Mouse (Mus musculus) lung, postnatal 14 days (tissue): ENCODE data around the gene Tmem50b.

ENCODE experiments used
- DNase-seq: peaks from one replicate; pipeline ENCODE4 v3.0.0; 2021

Gene Tmem50b

DNA sequence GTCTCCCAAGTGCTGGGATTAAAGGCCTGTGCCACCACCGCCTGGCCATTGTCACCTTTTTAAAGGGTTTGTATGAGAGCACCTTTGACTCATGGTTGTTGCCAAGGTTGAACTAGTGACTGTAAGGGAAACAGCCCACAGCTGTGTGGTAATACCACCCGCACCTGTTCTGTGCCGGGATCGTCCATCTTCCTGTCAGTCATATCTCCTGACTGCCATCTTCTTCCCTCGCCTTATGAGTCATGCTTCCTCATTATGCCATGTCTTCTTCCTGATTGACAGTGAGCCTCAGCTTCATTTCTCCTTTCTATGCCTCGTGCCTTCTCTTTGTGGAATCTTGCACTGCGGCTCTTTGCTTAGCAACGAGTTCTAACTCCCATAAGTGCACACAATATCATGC, 9.4 kb upstream of the Tmem50b start:
- DNase-seq = no peak

DNA sequence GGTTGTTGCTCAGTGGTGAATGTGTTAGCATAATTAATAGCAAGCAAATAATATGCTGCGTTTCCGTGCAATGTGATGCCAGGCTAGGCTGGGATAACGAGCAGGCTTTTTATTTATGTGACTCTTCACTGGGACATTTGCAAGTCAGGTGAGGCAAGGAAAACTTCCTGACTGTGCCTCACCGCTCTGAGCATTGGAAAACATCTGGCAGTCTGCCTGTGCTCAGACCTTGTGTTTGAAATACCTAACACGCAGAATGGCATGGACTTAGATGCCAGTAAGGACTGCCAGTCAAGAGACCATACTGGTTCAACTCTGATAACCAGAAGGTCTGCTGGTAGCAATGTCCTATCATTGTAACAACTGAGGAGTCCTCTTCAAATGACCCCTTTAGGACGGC, 7.6 kb upstream of the Tmem50b start:
- no peak for DNase-seq

DNA sequence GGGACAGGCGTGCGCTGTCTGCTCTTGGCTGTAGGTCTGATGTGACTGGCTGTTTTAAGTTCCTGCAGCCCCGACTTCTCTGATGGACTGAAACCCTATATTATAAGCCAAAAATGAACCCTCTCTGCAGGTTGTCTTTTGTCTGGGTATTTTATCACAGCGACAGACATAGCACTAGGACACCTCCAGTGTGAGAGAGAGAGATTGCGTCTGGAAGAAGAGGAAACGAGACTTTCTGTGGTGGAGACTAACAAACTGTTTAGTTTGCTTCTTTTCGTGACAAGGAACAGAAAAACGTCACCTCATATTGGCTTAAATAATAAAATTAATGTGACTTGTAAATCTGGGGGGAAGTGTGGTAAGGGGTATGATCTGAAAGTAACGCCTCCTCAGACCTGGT, 4.1 kb upstream of the Tmem50b start:
- DNase-seq = no peak

DNA sequence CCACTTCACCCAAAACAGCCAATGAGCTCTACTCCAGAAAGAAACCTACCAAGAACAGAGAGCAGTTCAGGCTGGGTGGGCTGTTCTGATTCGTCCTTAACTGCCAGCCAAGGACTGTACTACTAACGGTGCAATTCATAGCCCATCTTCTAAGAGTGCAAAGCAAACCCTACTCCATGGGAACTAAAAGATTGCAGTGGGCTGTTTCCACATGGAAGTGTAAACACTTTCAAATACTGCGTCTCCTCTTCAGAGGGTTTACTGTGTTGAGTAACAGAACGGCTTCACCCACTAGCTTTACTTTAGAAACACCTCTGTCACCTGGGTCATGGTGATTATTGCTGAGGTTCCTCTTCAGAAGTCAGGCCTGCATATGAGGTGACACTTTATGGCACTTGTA, 3.5 kb upstream of the Tmem50b start:
- DNase-seq = no peak

DNA sequence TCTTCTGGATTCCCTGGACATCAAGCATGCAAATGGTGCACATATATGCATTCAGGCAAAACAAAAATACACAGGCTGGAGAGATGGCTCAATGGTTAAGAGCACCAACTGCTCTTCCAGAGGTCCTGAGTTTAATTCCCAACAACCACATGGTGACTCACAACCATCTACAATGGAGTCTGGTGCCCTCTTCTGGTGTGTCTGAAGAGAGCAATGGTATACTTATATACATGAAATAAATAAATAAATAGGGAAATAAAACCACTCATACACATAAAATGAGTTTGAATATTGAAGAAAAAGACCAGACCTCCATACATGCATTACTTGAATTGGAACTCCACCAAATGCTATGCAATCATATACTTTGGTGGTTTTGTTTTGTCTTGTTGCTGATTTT, 1.6 kb upstream of the Tmem50b start:
- no peak for DNase-seq

DNA sequence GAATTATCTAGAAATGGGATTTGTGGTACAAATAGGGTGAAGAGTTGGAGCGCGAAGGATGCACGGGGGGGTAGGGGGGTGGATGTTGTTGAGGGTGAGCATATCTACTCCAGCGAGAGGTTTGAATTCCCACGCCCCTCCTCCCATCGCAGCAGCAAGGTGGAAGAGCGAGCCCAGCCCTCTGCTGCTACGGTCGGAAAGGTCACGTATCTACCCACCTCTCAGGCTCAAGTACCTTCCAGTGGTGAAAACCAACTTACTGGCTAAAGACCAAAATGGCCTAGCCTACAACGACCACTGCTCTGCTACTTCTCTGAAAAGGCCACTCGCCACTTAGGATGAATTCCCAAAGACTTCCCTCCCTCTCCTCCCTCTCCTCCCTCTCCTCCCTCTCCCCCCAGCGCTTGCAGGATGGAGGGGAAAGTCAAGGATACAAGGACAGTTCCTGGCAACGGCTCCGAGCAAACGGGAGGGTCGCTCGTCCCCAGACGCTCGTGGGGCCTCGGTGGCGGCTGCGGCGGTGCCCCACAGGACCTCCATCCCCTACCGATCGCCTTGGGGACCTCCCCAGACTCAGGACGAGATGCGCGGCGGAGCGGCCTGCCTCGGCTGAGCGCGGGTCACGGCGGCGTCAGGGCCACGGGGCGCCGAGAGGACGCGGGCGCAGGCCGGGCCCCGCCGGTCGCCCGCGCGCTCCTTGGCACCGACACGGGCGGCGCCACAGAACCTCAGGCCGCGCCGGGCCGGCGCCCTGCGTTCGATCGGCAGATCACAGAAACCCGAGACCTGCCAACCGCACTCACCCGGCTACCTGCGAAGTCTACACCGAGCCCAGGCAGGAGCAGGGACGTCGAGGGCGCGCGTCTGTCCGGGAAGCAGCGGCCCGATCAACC, 575 bp downstream of the Tmem50b start:
- DNase-seq = peak; percentile 30

DNA sequence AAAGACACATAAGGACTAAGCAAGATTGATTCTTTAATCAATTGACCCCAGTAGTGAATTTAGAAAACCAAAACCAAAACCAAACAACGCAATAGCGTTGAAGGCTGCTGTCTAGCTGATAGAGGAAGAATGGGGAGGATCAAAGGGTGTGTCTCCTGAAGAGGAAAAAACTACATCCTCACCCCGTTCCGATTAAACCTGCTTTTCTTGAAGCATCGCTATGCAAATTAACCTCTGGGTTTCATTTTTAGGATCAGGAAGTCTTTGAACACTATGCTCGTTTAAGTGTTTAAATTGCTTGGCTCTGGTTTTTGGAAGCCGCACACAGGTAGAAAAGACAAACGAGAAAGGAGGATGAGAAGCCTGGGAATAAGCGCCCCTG, 1.2 kb downstream of the Tmem50b start:
- DNase-seq = no peak

DNA sequence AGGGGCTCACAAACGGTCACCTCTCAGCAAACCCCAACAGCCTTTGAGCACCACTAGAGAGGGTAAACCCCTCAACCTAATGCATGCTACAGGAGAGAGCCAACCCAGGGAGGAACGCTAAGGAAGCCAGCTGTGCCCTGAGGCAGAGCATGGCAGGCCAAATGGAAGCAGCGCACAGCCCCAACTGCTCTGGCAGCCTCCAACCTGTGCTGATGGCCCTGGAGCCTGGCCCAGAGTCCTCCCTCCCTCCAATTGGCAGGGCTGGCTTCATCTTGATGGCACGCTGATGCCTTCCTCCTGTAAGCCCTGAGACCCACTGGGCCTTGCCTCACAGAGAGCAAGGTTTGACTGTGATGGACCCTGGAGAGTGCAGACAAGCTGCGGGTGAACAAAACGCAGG, 2.5 kb downstream of the Tmem50b start:
- DNase-seq = no peak

DNA sequence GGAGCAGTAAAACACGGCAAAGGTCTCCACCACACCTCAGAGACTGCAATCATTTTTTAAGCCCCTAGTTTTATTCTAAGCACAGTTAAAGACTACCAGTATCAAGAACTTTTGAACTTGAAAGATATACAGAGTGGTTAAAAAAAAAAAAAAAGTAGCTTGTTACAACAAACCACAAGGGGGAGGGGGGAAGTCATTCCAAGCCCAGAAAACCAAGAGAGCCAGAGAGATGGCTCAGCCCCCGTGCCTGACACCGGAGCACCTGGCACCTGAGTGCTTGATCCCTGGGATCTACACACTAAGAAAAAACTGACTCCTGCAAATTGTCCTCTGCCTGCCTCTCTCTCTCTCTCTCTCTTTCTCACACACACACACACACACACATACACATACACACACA, 4.3 kb downstream of the Tmem50b start:
- no peak for DNase-seq

DNA sequence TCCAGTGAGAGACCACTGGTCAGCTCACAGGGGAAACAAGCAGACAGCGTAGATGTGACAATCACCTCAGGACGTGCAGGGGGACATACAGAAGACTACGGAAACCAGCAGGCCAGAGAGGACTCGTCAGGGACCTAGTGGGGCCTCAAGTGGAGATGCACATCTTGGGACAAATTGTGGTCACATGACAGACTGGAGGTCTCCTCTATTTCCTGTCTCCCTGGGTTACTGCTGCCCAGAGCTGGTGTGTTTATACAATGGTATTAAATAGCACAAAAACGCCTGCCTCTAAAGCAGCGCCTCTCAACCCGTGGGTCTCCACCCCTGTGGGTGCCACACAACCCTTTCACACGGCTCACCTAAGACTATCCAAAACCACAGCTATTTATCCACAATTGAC, 5.4 kb downstream of the Tmem50b start:
- DNase-seq = peak; percentile 7

DNA sequence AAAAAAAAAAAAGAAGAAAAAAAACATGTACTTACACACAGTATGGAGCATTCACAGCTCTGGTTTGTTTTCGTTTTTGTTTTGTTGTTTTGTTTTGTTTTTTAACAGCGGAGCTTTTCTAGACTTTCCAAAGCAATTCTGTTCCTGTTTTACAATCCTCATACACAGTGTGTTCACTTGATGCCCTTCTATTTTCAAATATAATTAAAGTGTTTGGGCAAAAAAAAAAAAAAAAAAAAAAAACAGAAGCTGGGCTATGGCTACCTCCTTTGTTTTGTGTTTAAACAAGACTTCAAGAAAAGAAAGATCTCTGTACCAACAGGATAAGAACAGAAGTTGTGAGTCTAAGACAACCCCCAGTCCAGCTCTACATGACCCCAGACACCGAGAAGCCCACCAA, 8.9 kb downstream of the Tmem50b start:
- no peak for DNase-seq

DNA sequence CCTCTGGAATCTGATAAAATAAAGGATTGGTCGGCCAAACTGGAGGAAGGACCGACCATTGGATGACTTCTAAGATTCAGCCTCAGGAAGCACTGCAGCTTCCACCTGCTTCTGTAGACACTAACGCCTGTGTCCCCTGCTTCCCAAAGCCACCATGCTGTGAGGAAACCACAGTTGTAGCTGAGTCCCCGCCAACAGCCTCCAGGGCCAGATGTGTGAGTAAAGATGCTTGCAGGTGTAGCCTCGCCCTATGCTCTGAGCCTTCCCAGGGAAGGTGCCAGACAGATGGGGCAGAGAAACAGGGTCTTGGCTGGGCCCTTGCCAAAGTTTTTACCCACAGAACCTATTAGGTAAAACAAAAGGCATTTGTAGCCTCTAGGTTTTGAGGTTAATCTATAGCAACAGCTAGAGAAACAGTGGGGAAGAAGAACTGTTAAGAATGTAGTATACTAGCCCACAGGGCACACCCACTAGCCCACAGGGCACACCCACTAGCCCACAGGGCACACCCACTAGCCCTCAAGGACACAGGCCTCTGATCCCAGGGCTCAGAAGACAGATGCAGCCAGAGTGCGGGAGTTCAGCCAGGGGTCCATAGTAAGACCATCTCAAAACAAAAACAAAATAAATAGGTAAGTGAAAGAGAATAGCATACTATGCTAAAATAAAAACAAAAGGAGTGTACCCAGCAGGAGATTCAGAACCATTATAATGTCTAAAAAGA, 9.7 kb downstream of the Tmem50b start:
- no peak for DNase-seq

DNA sequence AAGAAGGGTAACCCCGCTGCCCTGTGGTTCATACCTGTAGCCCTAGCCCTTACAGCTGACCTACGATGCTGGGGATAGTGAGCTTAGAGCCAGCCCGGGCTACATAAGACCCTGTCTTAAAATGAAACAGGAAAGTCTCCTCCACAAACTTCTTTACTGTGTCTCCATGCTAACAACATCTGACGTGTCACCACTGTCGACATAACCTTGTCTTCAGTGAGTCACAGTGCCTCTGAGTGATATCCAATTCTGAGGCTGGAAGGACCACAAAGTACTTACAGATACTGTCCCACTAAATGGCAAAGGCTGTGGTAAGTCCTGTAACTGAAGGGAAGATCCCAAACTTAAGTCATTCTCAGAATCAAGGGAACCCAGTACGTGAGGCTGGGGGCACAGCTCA, 11.4 kb downstream of the Tmem50b start:
- no peak for DNase-seq

DNA sequence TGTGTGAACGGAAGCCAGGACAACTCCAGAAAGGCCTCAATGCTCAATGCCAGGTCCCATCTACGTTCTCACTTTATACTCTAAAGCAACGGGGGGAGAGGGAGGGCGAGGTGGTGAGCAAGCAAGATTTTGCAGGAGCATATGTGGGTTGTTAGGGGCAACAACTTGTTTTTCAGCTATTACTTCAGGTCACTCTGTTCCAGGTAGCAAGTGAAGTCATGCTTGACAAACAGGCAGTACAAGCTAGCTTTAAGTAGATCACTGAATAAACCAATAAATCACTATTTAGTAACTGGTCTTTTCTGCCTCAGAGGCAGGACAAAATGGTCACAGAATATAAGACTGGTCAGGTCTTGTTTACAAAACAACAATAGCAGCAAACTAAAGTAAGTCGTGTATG, 12.0 kb downstream of the Tmem50b start:
- DNase-seq = no peak

DNA sequence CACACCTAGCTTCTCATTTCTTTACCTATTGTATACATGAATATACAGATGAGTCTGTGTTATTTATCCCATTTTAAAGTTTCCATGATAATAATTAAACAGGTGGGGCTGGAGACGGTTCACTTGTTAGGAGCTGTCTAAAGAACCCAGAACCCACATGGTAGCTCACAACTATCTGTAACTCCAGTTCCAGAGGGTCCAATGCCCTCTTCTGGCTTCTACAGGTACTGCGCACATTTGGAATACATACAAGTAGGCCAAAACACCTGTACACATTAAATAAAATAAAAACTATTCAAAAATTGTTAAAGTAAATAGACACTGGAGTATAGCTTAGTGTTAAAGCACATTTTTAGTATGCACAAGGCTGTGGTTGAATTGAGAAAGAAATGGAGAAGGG, 15.3 kb downstream of the Tmem50b start:
- peak; percentile 61 for DNase-seq

DNA sequence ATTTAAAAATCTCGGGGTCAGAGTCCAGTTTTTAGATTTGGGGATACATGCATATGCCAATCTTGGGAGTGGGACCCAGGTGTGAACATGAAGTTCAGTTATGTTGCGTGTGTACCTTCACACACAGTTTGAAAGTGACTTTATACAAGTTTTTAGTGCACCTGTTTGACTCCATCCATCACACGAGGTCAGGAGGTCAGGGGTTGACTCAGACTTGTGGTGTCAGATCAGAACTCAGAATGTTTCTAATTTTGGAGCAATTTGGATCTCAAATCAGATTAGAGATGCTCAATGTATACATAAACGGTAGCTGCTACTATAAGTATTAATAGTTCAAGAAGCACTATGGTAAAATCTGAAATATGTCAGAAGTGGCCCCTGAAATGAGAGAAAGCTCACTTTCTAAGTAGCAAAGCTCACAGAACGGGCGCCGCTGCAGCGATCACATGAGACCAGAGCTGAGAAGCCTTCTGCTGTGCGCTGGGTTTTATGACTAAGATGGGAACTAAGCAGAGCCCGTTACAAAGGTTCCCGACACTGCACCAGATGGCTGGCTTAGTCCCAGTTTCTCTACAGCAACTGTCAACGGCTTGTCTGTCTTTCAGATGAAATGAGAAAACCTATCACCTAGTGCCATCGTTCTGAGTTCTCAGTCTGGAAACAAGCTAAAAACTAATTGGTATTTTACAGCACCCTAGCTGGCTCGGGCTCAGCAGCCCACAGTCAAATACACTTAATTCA, 18.4 kb downstream of the Tmem50b start:
- DNase-seq = no peak

DNA sequence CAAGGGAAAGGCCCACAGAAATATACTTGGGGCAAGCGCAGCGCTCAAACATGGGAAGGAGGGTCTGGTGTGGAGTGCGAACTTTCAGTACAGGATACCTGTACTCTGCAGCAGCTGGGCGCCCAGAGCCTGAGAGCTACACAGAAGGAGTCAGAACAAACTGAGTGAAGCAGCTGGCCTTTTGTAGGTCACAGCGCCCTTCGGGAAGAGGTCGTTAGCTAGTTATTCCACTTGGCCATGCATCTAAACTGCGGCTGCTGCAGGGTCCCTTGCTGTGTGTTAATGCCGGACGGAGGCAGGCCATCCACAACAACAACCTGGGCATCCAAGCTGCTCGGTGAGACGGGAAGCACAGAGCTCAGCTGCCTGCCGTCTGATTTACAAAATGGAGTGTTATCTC, 22.4 kb downstream of the Tmem50b start:
- no peak for DNase-seq

DNA sequence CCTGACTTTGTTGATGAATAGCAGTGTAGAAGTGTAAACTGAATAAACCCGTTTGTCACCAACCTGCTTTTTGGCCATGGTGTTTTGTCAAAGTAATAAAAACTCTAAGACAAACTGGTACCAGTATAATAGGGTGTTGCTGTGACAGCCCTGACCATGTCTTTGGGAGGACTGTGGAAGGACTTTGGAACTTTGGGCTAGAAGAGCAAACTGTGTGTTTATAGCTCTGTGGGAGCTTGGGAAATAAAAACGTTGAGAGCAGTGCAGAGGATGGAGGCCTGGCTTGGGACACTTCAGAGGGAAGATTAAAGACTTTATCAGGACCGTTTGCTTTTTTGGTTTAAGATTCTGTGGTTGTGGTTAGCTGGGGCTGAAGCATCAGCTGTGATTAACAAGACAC, 26.5 kb downstream of the Tmem50b start:
- DNase-seq = no peak

DNA sequence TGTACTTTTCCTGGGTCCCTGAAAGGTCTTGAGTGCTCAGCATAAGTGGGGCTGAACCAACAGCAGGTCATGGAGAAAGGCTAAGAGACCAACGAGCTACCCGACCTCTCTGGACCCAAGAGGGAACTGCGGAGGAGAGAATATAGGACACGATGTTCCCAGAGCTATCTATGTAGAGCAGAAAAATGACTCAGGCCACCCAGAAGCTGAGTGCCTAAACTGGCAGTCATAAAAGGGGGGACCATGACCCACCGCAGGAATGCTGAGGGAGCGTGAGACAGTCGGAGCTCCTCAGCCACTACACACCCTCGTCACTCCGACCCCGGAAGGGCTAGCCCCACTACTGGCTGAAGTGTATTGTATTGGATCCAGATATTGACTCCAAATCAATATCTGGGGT, 28.6 kb downstream of the Tmem50b start:
- no peak for DNase-seq

DNA sequence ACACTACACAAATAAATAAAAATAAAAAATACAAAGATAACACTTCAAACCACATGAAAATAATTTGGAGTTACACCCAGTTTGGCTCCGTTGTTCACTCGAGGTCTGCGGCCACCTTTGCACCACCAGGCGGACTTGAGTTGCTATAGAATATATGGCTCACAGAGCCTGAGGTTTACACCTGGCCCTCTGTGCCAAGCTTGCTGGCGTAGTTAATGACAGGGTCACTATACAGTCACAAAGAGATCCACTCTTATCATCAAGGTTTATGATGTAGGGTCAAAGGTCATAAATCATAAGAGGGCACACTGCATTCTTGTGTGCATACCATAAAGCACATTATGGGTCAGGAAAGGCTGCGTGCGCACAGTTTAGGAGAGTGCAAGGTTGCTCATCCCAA, 31.6 kb downstream of the Tmem50b start:
- no peak for DNase-seq

DNA sequence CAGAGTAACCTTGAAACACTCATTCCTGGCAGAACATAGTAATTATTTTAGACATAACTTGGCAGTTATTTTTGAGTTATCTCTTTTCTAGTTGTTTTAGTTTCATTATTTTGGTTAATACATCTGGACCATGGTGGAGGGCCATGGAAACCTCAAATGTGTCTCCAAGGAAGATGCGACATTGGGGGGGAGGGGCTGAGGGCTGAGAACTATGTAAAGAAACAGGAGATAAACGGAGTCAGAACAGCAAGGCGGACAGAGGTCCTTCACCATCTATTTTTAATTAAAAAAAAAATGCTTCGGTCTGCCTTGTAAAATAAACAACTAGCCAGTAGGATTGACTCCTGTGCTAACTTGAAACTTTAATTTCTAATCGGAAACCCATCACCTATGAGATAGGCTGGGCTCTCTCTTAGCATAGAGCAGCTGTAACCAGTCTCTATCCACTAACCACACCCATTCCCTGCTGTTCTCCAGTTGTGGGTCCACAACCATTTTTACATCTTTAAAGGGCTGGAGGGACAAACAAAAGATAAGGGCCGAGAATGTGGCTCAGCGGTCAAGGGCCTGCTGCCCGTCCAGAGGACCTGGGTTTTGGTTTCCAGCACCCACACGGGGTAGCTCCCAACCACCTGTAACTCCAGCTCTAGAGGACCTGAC, 32.2 kb downstream of the Tmem50b start:
- DNase-seq = no peak

DNA sequence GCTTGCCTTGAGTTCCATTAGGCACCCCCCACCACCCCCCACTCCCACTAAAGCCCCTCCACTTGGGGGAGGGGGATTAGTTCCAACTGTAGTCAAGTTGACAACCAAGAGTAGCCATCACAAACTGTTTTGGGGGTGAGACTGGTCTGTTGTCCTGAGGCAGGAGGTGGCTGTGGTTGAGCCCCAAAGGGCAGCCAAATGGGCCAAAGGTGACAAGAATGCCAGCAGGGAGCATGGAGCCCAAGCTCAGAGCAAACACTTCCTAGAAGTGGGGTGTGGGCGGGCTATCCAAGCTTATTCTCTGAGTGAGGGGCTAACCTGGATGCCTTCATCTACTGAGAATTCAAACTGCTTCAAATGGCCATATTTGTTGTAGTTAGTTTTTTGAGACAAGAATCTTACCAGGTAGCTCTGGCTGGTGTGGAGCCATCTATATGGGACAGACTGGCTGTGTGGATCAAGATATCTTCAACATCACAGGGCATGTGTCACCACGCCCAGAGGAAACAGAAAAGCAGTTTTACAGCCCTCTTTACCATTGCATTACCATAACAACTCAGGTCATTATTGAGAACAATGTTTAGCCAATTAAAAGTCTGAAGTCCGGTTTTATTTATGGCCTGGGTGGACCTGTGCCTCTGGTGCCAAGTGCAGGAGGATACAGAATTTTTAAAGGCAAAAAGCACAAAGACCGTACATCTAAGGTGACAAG, 32.9 kb downstream of the Tmem50b start:
- no peak for DNase-seq
